Mouse (Mus musculus) neural tube, embryonic 10.5 days (tissue): Measurements from ENCODE around the gene Cntn6.

Experiments used
- DNase-seq: peaks from one replicate; pipeline ENCODE4 v3.0.0-alpha.2; 2017; ENCODE audit warnings: low spot score; ENCODE audit errors: extremely low spot score

Cntn6 gene

DNA sequence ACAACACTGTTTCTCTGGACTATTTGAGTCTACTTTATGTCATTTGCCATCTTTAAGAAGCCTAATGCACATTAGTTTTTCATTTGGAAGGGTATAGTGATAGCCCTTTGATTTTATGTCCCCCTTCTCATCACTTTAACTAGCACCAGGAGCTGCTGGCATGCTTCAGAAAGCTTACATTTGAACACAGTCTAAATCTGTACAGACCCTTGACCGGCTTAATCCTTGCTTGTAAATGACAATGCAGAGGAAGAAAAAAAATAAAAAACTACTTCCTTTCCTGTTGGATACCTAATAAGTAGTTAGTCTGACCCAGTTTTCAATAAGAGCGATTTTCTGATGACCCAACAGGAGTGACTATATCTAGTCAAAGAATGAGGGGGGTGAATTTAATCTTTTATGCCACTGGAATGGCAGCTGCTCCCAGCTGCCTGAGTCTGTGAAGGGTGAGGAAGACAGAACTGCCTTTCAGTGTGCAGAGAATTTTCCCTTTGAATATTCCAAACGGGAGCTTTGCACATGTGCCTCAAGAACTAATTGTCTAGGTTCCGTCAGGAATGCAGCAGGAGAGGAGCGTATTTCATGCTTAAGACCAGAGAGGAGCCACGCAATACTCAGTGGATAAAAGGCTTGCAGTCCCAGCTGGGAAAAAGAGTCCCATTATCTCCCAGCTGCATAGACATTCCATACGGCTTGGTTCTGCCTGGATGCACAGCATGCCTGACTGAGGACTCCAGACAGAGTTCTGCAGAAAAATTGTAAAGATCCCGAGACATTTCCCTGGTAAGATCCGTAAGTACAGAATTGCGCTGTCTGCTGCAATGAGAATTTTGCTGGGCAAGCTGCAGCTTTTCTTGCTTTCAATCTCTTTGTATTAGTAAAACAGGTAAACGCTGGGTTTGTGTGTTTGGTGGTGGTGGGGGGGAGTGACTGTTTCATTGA is at the start of gene Cntn6:
Cntn6 (plus strand) TSS at position 301 of the 942 bp plus-strand sequence.
- DNase-seq, result peak; percentile 30

DNA sequence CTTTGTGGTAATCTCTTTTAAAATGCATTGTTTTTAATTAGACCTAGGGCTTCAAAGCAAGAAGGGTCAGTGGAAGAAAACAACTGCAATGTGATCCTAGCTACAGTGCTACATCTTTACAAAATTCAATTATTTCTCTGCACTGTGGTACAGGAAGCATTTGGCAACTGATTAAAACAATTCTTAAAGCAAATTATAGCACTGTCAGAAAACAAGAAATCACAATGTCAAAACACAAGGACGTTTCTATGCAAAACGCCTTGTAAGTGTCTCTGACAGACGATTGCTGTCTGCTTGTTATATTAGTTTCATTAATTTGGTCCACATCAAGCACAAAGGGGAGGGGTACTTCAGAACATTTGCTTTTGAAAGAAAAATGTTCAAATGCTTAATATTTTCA is 48.9 kb upstream of the Cntn6 start:
- no peak for DNase-seq

DNA sequence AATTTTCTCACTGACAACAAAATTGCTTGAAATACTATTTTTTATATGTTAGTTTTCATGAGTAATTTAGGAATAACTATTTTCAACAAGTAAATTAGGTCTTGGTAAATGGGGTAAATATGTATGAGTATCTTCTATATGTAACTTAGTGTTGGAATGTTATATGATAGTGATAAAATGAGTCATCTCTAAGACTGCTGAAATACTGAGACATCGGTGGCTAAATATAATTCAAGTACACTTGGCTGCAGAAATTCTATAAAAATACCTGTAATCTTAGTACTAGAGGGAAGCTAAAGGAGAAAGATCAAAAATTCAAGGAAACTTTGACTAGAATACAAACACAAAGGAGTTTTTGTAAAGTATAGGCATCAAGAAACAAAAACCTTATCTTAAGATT is 21.9 kb upstream of the Cntn6 start:
- DNase-seq, result no peak

DNA sequence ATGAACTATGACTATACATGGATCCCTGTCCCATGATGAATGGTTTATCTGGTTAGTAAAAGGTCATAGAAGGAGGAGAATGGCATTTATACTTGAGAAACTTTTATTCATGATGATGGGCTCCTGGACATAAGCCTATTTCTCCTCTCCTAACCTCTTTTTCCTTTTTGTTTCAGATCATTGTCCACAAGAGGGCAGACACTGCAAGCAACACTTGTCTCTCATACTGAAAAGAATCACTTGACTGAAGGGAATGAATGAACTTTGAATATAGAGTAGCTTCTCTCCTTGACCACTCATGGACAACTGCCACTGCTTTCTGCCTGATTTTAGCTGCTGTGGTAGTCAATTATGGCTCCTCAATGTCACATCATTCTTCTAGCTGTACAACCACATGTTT is 13.3 kb upstream of the Cntn6 start:
- no peak for DNase-seq

DNA sequence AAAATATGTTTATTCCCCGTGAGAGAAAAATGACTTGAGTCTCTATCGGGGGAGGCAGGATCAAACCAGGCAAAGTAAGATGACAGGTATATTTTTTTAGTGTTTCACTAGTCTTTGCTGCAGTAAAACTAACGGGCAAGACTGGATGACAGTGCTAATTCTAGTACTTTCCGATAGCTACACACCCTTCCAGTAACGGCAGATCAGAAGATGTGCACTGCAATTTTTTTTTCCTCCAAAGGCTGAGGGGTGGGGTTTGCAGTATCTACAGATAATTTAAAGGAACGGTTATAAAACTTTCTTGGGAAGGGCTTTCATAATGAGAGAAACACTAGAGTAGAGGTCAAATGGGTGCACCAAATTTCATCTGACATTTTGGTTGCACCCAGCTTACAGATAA is 869 bp downstream of the Cntn6 start:
- DNase-seq, result no peak

DNA sequence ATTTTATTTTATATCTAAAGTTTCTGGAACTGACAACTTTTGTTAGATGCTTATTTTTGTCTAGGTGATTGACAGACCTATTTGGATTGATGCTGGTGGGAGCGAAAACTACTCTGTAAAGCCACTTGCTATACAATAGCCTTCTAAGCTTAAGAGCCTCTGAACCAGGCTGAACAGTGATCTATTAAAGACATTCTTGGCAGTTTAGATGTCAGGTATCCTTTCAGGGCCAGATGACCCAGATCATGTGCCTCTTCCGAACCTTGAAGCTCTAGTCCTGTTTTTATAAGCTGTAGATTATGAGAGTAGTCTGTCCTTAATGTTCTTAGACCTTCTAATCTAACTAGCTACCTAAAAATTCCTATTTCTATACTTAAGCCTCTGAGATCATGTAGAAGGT is 3.2 kb downstream of the Cntn6 start:
- DNase-seq, result no peak

DNA sequence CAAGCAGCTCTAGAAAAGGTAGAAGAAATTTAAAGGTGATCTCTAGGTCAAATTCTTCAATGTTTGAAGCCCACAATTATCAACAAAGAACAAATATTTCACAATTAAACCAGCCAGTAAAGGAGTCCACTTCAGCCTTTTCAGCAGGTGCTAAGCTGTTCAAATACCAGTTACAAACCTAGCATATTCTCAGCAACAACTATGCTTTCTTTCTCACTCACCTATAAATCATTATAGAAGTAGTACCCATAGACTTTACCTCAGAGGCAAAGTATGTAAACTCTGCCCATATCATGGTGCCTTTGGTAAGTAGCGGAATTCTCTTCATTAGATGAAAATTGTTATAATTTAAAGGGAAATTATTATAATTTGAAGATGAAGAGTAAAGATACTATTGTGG is 71.4 kb downstream of the Cntn6 start:
- no peak for DNase-seq

DNA sequence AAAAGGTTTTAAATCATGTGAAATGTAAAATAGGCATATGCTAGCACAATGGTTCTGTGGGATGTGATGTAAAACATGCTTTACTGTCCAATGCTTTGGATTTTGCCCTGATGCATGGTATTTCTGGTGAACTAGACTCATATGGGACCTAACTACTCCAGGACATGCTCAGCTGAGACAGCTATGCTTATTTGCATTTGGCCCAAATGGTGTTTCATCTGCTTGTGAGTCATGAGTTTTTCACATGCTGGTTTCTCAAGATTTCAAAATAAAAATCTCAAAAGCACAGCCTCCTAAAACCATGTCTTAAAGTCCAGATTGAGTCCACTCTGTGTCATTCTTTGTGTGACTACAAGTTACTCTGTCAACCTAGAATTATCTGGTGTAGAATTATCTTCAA is 77.0 kb downstream of the Cntn6 start:
- DNase-seq, result no peak

DNA sequence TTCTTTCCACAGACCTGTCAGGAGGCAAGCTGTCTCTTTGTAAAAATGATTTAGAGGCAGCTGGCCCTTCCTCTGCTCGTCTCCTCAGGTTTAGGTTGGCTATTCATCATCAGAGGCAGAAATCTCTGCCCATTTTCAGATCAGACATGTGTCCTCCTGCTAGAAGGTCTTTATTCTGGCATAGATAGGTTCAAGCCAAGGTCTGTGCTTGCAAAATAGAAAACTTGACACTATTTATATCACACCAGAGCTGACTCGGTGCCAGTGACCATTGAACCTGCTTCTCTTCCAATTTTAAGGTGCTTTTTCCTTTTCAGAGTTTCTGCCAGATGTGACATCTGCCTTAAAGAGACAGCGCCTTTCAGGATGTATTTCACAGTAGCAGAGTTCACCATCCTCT is 95.4 kb downstream of the Cntn6 start:
- no peak for DNase-seq

DNA sequence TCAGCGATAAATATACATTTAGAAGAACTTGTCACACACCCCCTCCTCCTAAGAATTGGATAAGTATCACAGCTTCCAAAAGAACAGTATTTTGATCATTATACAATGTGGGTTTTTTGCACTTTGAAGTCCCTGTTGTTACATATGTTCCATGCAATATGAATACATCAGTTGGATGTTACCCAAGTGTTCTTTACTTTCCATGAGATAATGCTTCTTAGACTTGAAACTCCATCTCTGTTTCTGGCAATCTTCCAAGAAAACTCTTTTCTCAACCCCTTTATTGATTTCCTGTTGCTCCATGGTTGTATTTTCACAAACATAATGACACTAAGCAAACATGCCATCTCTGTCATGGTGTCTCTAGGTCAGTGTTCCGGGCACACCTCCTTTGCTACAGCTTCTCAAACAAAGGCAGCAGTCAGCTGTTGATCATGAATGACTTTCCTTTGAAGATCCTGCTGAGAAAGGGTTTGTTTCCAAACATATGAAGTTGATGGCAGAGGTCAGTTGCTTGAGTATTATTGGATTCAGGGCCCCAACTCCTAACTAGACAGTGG is 108.3 kb downstream of the Cntn6 start:
- no peak for DNase-seq

DNA sequence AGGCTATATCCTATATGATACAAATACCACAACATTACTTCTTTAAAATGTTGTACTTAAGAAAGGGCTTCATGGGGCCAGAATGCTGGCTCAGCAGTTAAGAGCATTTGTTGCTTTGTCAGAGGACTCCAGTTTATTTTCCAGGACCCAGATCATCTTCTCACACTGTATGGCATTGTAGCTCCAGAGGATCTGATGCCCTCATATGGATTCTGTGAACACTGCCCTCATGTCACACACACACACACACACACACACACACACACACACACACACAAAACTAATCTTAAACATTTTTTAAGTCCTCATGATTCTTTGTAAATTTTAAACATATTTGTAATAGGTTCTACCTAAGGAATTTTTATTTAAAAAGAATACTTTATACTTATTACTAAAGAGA is 110.3 kb downstream of the Cntn6 start:
- DNase-seq, result no peak

DNA sequence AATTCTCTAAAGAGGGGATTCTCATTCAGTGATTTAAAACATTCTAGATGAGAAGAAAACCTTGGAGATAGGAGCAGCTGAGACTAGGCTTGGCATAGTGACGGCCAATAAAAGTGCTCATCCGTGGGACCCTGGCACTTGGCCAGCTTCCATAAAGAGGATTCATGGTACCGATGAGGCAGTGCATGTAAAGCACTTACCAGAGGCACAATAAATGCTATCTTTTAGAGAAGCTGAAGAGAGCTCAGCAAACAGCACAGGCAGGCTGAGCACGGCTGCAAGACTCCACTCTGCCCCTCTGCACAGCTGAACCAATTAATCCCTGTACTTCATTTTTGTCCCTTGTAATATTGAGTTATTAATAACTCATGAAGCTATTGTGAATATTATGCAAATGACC is 110.8 kb downstream of the Cntn6 start:
- no peak for DNase-seq

DNA sequence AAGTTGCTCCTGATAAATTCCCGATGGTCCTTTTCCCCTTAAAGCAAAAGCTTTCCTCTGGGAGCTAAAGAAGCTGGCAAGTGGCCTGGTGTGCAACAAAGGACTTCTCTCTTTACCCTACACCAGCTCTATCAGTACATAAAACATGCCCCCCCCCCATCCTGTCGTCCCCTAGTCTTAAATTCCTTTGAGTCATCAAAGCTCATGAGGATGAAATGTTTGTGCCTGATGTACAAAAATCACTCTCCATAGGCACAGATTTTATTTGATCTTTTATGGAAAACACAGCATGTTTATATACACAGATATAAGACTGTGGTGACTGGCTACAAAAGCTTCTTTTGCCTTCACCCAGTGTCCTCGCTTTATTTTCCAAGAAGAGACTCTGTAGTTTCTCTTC is 112.6 kb downstream of the Cntn6 start:
- no peak for DNase-seq

DNA sequence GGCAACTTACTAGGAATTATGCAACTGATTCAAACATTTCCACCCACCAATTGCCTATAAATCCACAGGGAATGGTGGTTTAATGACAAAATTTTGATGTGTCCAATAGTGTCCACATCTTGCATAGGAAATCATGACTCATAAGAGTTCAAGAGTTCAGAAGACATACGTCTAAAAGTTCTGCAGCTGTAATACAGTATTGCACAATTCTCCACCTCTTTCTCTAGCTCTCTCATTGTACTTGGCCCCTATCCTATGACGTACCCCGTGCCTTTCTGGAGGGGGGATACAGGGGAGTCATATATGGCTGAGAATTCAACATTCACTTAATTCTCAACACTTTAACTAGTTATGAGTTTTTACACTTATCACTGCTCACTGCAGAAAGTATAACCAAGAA is 160.9 kb downstream of the Cntn6 start:
- DNase-seq, result no peak

DNA sequence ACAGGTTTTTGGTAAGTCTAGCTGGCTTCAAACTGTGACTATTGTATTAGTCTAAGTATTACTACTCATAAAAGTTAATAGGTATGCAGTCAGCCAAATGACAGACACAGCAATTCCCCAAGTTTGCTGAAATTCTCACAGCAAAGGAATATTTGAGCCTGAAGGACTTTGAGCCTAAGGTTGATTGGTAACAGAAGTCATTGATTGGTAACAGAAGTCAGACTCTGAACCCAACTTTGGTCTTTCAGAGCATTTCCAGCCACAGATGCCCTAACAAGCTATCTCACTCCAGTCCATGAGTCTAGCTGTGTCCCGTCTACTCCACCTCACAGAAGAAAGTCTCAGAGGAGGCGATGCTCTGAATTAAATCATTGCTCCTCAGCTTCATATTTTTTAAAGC is 176.1 kb downstream of the Cntn6 start:
- no peak for DNase-seq

DNA sequence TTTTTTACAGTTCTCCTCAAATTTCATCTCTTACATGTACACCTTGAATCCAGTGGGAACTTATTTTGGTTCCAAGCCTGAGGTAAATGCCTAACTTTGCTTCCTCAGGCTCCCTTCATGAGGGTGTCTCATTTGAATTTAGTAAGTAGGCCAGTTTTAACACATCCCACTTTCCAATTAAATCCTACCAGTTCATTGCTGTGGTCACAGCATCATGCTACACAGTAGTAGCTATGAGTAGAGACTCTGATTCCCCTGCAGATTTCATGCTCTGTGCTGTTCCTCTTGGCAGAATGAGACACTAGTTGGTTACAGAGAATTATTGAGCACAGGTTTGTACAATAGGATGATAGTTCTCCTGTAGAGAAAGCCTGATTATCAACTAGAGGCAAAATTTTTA is 181.7 kb downstream of the Cntn6 start:
- DNase-seq, result no peak

DNA sequence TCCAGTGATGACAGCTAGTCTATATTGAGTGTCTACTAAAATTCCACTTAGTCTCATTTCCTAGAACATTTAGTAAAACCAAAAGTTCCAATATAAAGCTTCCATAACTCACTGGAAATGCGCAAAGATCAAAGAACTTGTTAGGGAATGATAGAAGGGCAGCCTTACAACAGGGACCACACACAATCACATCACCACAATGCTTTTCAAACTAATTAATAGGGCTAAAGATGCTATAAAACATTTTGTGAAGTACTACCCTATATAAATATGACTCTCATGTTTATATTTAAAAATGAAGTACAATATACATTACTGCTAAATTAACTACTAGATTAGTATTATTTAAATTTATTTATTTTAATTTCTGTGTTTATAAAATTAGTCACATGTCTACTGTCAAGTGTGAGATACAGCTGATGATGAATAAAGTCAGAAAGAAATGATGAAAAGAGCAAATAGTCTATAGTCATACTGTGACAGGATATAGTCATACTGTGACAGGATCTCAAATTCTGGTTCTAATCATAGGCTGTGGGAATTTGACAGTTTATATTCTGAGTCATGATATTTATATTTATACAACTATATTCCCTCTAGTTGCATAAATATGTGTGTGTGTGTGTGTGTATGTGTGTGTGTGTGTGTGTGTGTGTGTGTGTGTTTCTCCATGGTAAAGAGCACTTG is 187.4 kb downstream of the Cntn6 start:
- DNase-seq, result no peak

DNA sequence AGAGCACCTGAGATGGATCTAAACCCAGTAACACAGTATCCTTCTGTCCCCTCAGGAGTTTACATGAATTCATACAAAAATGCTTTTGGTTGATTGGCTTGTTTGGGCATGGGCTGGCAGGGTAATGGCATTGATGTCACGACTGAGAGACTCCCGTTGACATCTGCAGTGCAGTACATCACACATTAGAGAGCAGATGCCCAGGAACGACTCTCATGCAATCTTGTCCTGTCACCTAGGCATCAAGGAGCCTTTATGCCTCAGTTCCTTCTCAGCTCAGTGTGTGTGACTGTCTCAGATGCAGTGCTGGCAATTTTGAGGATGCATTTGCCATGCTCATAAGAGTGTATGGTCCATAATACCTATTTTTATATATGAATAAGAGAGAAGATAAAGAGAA is 195.4 kb downstream of the Cntn6 start:
- no peak for DNase-seq

DNA sequence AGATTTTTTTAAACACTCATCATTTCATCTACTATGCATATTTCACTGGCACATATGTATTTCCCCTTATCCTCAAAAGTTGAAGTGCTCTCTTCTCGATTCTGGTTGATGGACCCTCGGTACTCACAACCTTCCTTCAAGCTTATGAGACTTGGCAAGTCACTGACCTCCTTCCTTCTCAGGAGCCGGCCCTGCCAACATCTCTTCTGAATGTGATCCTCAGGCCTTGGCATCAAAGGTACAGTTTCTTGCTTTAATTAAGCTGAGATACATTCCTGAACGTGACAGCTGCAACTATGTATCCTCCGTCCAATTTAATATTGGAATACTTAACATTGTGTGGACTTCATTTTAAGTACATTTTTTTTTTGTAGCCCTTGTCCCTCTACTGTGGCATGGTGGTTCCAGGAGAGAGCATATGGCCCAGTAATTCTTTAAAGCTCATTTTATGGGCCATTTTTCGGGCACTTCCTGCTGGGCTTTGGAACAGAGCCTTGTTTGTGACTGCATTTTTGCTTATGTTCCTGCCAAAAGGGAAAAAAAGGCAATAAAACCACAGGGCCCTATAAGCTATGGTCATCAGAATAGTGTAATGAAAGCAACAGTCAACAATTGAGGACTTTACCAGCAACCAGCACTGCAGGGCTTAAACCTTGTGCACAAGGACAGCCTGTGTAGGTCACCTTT is 196.0 kb downstream of the Cntn6 start:
- DNase-seq, result no peak

DNA sequence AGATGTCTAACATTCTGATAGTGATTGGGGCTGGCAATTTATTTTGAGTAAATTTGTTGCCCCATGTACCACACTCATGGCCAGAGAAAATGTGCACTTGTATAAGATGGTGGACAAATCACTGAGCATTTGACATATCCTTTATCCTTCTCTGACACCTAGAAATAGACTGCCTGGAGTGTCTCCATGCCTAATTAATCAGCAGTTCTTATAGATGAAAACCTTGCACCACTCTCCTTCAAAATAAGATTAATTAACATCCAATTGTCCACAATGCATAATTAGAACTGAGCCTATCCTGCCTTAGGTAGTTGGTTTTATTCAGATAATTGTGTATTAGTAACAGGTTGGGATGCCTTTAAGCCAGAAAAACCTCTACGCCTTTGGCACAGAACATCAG is 236.0 kb downstream of the Cntn6 start:
- DNase-seq, result no peak

DNA sequence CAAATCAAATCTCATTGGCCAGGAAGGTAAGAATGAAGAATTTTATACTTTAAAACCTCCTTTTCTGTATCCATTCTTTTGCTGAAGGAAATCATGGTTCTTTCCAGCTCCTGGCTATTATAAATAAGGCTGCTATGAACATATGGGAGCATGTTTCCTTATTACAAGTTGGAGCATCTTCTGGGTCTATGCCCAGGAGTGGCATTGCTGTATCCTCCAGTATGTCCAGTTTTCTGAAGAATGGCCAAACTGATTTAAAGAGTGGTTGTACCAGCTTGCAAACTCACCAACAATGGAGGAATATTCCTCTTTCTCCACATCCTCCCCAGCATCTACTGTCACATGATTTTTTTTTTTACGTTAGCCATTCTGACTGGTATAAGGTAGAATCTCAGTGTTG is 241.7 kb downstream of the Cntn6 start:
- DNase-seq, result no peak

DNA sequence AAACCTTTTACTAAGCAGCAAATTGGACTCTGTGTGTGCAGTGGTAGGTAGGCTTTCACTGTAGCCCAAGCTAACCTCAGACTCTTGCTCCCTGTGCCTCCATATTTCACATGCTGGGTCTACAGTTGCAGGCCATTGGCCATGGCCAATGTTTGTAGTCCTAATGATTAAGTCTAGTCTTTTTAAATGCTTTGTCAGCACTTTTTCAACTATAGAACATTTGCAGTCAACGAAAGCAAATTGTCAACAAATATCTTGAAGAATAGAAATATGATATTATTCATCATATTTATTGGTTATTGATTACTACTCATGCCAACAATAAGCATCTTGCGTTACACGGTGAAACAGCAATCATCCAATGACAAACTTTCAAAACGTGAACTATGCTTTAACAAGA is 246.4 kb downstream of the Cntn6 start:
- DNase-seq, result no peak
